Mouse (Mus musculus): Measurements from ENCODE around the gene Ephx1. TPM values are rescaled to one million over a fixed set of nuclear protein-coding genes. Genes with fewer than 3 reads are reported as not detected.

The Ephx1 gene
- polyA plus RNA-seq, 1 experiment from 2014 or later: 0.77 TPM

- no peak overlapping the region for H3K27ac ChIP-seq
- no peaks in the 10 kb centered on the region for H3K36me3 ChIP-seq (replicated peaks)
- 84% methylated on average over 3 of the region's 3 CpGs for whole genome bisulfite sequencing
- H3K9me3 ChIP-seq: no peaks in the 10 kb centered on the region
- DNase-seq (ENCODE audit: extremely low spot score, low spot score): no peak
- H3K27me3 ChIP-seq (ENCODE audit: poor library complexity, severe bottlenecking): no peaks in the 10 kb centered on the region
- H3K4me1 ChIP-seq: peaks cover 8% of the 10 kb centered on the region
- no peak overlapping the region for H3K4me3 ChIP-seq
These were observed 62.7 kb downstream of the Ephx1 start for GRCm38 (mm10) chr1:180957989-180958388.

GRCm38 (mm10) chr1:180956973-180957381, 63.7 kb downstream of the Ephx1 start:
- DNase-seq (ENCODE audit: extremely low spot score, low spot score): no peak
- H3K4me3 ChIP-seq: no peak overlapping the region
- no peaks in the 10 kb centered on the region for H3K36me3 ChIP-seq (replicated peaks)
- H3K9me3 ChIP-seq: no peaks in the 10 kb centered on the region
- peaks cover 8% of the 10 kb centered on the region for H3K4me1 ChIP-seq
- no peak overlapping the region for H3K27ac ChIP-seq
- no peaks in the 10 kb centered on the region for H3K27me3 ChIP-seq (ENCODE audit: poor library complexity, severe bottlenecking)
- 85% methylated on average over 8 of the region's 8 CpGs for WGBS

- no peak overlapping the region for H3K27ac ChIP-seq
- 88% methylated on average over 8 of the region's 8 CpGs for WGBS
- no peaks in the 10 kb centered on the region for H3K9me3 ChIP-seq
- no peak for DNase-seq (ENCODE audit: extremely low spot score, low spot score)
- H3K27me3 ChIP-seq (ENCODE audit: poor library complexity, severe bottlenecking): no peaks in the 10 kb centered on the region
- no peaks in the 10 kb centered on the region for H3K36me3 ChIP-seq (replicated peaks)
- no peak overlapping the region for H3K4me3 ChIP-seq
- H3K4me1 ChIP-seq: peaks cover 8% of the 10 kb centered on the region
These were observed 64.3 kb downstream of the Ephx1 start for GRCm38 (mm10) chr1:180956401-180956800.

DNA sequence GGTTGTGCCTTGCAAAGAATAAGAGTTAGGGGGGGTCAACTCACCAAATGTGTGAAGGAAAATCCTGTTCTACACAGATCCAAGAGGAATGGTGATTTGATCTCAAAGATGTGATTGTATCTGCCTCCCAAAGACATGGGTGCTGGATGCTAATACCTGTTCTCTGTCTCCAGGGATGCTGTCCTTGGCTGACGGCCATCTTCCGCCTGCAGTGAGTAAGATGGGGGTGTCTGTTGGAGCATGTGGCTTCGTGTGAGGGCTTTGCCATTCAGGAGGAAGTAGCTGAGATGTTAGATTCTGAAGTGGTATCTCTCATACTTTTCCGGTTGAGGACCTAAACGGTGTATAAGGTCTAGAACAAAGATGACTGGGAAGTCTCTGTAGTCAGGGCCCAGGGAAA, 67.9 kb downstream of the Ephx1 start:
- H3K27ac ChIP-seq: no peak overlapping the region
- WGBS: 93% methylated on average over 5 of the region's 5 CpGs

DNA sequence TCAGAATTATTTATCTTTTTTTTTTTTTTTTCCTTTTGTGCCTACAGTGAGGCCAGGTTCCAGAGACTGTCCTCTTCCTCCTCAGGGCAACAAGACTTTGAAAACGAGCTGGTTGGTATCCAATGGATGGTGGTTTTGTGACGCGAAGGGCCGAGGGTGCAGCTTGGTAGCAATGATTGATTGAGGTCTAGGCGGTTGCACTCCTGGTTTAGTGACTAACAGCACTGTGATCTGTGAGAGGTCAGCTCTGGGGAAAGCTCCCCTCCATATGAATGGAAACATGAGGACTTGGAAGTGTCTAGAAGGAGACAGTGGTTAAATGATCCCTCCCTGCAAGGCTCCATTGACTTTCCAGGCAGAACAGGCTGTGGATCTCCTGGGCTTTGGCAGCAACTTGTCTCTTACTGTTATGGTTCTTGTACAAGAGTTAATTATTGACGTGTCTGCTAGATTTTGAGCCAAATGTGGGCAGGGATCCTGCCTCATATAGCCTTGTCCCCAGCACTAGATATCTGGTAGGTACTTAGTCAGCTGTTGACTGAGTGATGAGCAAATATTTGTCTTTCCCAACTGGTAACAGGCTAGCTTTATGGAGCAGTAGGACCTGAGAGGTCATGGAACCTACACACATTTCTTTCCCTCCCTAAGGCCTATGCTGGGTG, 68.5 kb downstream of the Ephx1 start:
- Histone ChIP-seq H3K9me3 (no peaks in the 10 kb centered on the region), H3K4me3 (no peak overlapping the region), H3K4me1 (peaks cover 8% of the 10 kb centered on the region), H3K27me3 (ENCODE audit: poor library complexity, severe bottlenecking) (no peaks in the 10 kb centered on the region), H3K27ac (no peak overlapping the region), H3K36me3 (replicated peaks) (no peaks in the 10 kb centered on the region)
- DNase-seq (ENCODE audit: extremely low spot score, low spot score): no peak
- WGBS: 86% methylated on average over 6 of the region's 6 CpGs

More for the DNA sequence above, 67.9 kb downstream of the Ephx1 start:
- H3K27me3 ChIP-seq (ENCODE audit: poor library complexity, severe bottlenecking): no peaks in the 10 kb centered on the region
- H3K4me3 ChIP-seq: no peak overlapping the region
- H3K9me3 ChIP-seq: no peaks in the 10 kb centered on the region
- no peaks in the 10 kb centered on the region for H3K36me3 ChIP-seq (replicated peaks)
- H3K4me1 ChIP-seq: peaks cover 8% of the 10 kb centered on the region
- DNase-seq (ENCODE audit: extremely low spot score, low spot score): no peak

- Histone ChIP-seq H3K9me3 (no peaks in the 10 kb centered on the region), H3K4me3 (no peak overlapping the region), H3K4me1 (peaks cover 32% of the 10 kb centered on the region), H3K27ac (no peak overlapping the region), H3K27me3 (ENCODE audit: poor library complexity, severe bottlenecking) (peaks cover 39% of the 10 kb centered on the region), H3K36me3 (replicated peaks) (no peaks in the 10 kb centered on the region)
- no peak for DNase-seq (ENCODE audit: extremely low spot score, low spot score)
- WGBS: 91% methylated on average over 6 of the region's 6 CpGs
These were observed 74.3 kb downstream of the Ephx1 start for GRCm38 (mm10) chr1:180946448-180946847.

DNA sequence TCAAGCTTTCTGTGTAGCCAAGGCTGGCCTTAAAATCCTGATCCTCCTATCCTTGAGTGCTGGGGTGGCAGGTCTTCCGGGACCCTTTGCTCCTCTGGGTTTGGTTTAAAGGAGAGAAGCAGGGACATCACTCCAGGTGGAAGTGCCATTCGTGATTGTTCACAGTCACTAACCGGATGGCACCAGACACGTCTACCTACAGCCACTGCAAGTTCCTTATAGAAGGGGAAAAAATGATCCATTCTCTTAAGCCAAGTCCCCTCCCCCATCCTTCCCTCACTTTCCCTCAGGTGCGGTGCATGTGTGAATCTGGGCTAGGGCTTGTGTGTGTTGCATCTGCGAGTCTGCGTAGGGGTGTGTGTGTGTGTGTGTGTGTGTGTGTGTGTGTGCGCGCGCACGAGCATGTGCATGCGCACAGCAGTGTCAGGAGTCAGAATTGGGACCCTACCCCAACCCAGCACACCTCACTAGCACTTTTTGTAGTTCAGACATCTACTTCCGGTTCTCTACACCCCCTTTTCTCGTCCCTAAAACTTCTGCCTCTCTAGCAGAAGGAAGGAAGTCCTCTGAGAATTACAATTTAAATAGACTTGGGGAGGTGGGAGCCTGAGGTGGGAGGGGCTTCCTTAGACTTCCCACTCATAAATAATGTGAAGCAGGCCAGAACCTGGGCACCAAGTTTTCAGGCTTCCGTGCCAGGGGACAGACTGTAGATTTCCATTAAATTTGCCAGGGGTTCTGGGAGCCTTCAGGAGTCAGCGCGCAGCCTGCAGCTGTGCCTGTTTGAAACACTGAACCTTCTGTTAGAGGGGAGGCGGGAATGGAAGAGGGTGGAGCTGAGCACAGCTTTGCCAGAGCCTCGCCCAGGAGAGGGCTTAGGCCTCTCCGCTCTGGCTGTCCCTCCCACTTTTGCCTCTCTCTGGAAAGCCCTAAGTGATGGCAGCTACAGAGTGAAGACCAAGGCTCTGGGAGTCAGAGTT, 75.4 kb downstream of the Ephx1 start:
- Histone ChIP-seq H3K4me3 (0 out of 2 replicates have a peak overlapping the region, but pooled peaks have one; percentile 3), H3K36me3 (replicated peaks) (no peaks in the 10 kb centered on the region), H3K9me3 (no peaks in the 10 kb centered on the region), H3K27ac (peak overlapping the region; percentile 60), H3K4me1 (peaks cover 36% of the 10 kb centered on the region), H3K27me3 (ENCODE audit: poor library complexity, severe bottlenecking) (peaks cover 51% of the 10 kb centered on the region)
- peak; percentile 42 for DNase-seq (ENCODE audit: extremely low spot score, low spot score)
- 30% methylated on average over 20 of the region's 20 CpGs for WGBS

- no peaks in the 10 kb centered on the region for H3K9me3 ChIP-seq
- 79% methylated on average over 4 of the region's 4 CpGs for WGBS
- no peak for DNase-seq (ENCODE audit: extremely low spot score, low spot score)
- H3K27me3 ChIP-seq (ENCODE audit: poor library complexity, severe bottlenecking): peaks cover 57% of the 10 kb centered on the region
- H3K36me3 ChIP-seq (replicated peaks): no peaks in the 10 kb centered on the region
- H3K4me1 ChIP-seq: peaks cover 36% of the 10 kb centered on the region
- no peak overlapping the region for H3K27ac ChIP-seq
- H3K4me3 ChIP-seq: no peak overlapping the region
These were observed 76.2 kb downstream of the Ephx1 start for GRCm38 (mm10) chr1:180944553-180944952.

- Histone ChIP-seq H3K4me1 (peaks cover 36% of the 10 kb centered on the region), H3K27ac (no peak overlapping the region), H3K27me3 (ENCODE audit: poor library complexity, severe bottlenecking) (peaks cover 58% of the 10 kb centered on the region), H3K36me3 (replicated peaks) (no peaks in the 10 kb centered on the region), H3K9me3 (no peaks in the 10 kb centered on the region), H3K4me3 (no peak overlapping the region)
- no peak for DNase-seq (ENCODE audit: extremely low spot score, low spot score)
- 79% methylated on average over 1 of the region's 1 CpGs for WGBS
These were observed 76.8 kb downstream of the Ephx1 start for GRCm38 (mm10) chr1:180943896-180944295.

DNA sequence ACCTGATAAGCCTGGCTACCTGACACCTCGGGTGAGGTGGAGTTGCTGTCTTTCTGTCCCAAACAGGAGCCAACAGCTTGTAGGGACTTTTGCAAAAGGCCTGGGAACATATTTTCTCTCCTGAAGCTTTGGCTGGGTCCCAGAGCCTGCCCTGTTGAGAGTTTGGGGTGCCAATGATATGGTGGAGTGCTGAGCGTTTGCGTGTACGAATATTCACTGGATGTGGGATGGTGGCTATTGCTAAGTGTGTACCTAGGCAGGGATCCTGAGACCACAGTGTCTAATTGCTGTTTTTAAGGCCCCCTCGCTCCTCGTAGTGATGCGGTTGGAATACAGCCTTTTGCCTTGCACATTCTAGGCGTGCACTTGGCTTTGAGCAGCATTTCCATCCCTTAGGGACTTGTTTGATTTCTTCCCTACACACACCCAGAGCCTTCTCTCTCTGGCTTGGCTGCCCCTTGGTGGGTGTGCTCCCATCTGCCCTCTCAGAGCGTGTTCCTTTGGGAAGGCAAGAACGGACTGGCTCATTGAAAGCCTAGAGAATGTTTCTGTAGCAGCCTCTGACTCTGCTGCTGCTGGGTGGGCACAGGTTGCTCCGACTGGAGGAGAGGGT, 77.6 kb downstream of the Ephx1 start:
- Histone ChIP-seq H3K36me3 (replicated peaks) (no peaks in the 10 kb centered on the region), H3K27ac (no peak overlapping the region), H3K9me3 (no peaks in the 10 kb centered on the region), H3K27me3 (ENCODE audit: poor library complexity, severe bottlenecking) (peaks cover 66% of the 10 kb centered on the region), H3K4me1 (peaks cover 36% of the 10 kb centered on the region), H3K4me3 (peak overlapping the region; percentile 82)
- DNase-seq (ENCODE audit: extremely low spot score, low spot score): no peak
- 40% methylated on average over 11 of the region's 11 CpGs for WGBS

- H3K27ac ChIP-seq: peak within 1 kb of the TSS; percentile 79
- peak within 1 kb of the TSS; percentile 82 for H3K4me3 ChIP-seq
- under 1% methylated on average over 73 of the region's 73 CpGs for WGBS
- peaks cover 42% of the 10 kb centered on the region for H3K4me1 ChIP-seq
- peak; percentile 70 for DNase-seq (ENCODE audit: extremely low spot score, low spot score)
- no peaks in the 10 kb centered on the region for H3K9me3 ChIP-seq
- H3K36me3 ChIP-seq (replicated peaks): no peaks in the 10 kb centered on the region
- peaks cover 73% of the 10 kb centered on the region for H3K27me3 ChIP-seq (ENCODE audit: poor library complexity, severe bottlenecking)
These were observed 78.3 kb downstream of the Ephx1 start, which contains the start of gene Tmem63a for GRCm38 (mm10) chr1:180942166-180943031. Gene Tmem63a (plus strand): TSS chr1:180942344.

- peaks cover 49% of the 10 kb centered on the region for H3K4me1 ChIP-seq
These were observed 79.0 kb downstream of the Ephx1 start for GRCm38 (mm10) chr1:180941726-180942125.

More at GRCm38 (mm10) chr1:180941726-180942125, 79.0 kb downstream of the Ephx1 start:
- peaks cover 80% of the 10 kb centered on the region for H3K27me3 ChIP-seq (ENCODE audit: poor library complexity, severe bottlenecking)
- peak overlapping the region; percentile 82 for H3K4me3 ChIP-seq
- peak; percentile 41 for DNase-seq (ENCODE audit: extremely low spot score, low spot score)
- no peaks in the 10 kb centered on the region for H3K36me3 ChIP-seq (replicated peaks)
- peak overlapping the region; percentile 79 for H3K27ac ChIP-seq
- WGBS: 3% methylated on average over 18 of the region's 18 CpGs
- H3K9me3 ChIP-seq: no peaks in the 10 kb centered on the region
